In the genomic region with DNA sequence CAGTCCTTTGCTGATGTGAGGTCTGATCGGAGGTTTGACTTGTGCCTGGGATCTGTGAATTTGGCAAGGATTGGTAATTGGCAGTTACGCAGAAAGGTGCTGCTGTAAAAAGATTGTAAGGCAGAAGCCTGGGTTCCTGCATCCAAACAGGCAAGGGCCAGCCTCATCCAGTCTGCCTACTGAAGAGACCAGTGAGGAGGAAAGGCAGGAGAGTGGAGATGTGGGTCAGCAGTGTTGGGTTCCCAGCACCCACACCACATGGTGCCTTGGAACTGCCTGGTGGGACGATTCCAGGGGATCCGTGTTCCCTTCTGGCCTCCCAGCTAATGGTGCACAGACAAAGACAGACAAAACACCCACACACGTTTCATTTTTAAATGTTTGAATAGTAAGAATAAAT, we compare ENCODE assay signal across 8 mouse cellular contexts. TPM values are rescaled to one million over a fixed set of nuclear protein-coding genes. Genes with fewer than 3 reads are reported as not detected.
DNase-seq lines count a peak whose midpoint lies in the region; ATAC-seq and TF ChIP-seq lines count a peak whose summit lies in the region.

No protein-coding gene starts in this region.

- TF ChIP-seq POLR2A in bone marrow macrophage, adult 2 months (IDR thresholded peaks at IDR 0.05; ENCODE audit: borderline replicate concordance, low read depth, low read length), result no peak

- peak overlapping the region; percentile 70 for H3K4me3 ChIP-seq in kidney, embryonic 14.5 days (ENCODE audit: low read length)
- peak overlapping the region; percentile 71 for H3K4me3 ChIP-seq in bone marrow macrophage, adult 2 months (ENCODE audit: insufficient read depth, low read length)
- H3K4me3 ChIP-seq in forebrain, embryonic 16.5 days (replicated peaks; ENCODE audit: low read length), result peak overlapping the region; percentile 60
- peak overlapping the region; percentile 71 for H3K4me3 ChIP-seq in limb, embryonic 15.5 days
- H3K4me3 ChIP-seq in stomach, embryonic 16.5 days (replicated peaks; ENCODE audit: low read length), result peak overlapping the region; percentile 67

- H3K9ac ChIP-seq in kidney, embryonic 14.5 days (ENCODE audit: low read depth, low read length), result peak overlapping the region; percentile 75; the same call in 1 of the 2 replicates
- peak overlapping the region; percentile 68 for H3K9ac ChIP-seq in forebrain, embryonic 16.5 days (replicated peaks; ENCODE audit: low read depth, low read length)
- peak overlapping the region; percentile 65; the same call in 1 of the 2 replicates for H3K9ac ChIP-seq in limb, embryonic 15.5 days
- H3K9ac ChIP-seq in stomach, embryonic 16.5 days (ENCODE audit: low read length), result peak overlapping the region; percentile 80

- H3K4me1 ChIP-seq in kidney, embryonic 14.5 days (ENCODE audit: control insufficient read depth, insufficient read depth, low read length), result peaks cover 6% of the 10 kb centered on the region
- H3K4me1 ChIP-seq in bone marrow macrophage, adult 2 months (ENCODE audit: control insufficient read depth, insufficient read depth, low read length), result peaks cover 12% of the 10 kb centered on the region
- peaks cover 21% of the 10 kb centered on the region for H3K4me1 ChIP-seq in forebrain, embryonic 16.5 days (replicated peaks; ENCODE audit: control insufficient read depth, insufficient read depth, low read length)
- peaks cover 7% of the 10 kb centered on the region for H3K4me1 ChIP-seq in limb, embryonic 15.5 days
- H3K4me1 ChIP-seq in stomach, embryonic 16.5 days (ENCODE audit: control insufficient read depth, insufficient read depth, low read length), result peaks cover 9% of the 10 kb centered on the region

- H3K4me2 ChIP-seq in kidney, embryonic 14.5 days (replicated peaks; ENCODE audit: low read depth, low read length), result peak overlapping the region; percentile 61
- H3K4me2 ChIP-seq in forebrain, embryonic 16.5 days (ENCODE audit: low read length), result peak overlapping the region; percentile 71
- peak overlapping the region; percentile 57 for H3K4me2 ChIP-seq in limb, embryonic 15.5 days
- peak overlapping the region; percentile 84 for H3K4me2 ChIP-seq in stomach, embryonic 16.5 days (ENCODE audit: low read depth, low read length)

- no peaks in the 10 kb centered on the region for H3K9me3 ChIP-seq in kidney, embryonic 14.5 days (ENCODE audit: control insufficient read depth, low read length)
- no peaks in the 10 kb centered on the region for H3K9me3 ChIP-seq in forebrain, embryonic 16.5 days (ENCODE audit: control insufficient read depth, low read length)
- no peaks in the 10 kb centered on the region for H3K9me3 ChIP-seq in limb, embryonic 15.5 days
- no peaks in the 10 kb centered on the region for H3K9me3 ChIP-seq in stomach, embryonic 16.5 days (replicated peaks; ENCODE audit: control insufficient read depth, low read length)

- H3K36me3 ChIP-seq in kidney, embryonic 14.5 days (ENCODE audit: control insufficient read depth, insufficient read depth, low read length), result peaks cover 17% of the 10 kb centered on the region
- H3K36me3 ChIP-seq in forebrain, embryonic 16.5 days (ENCODE audit: control insufficient read depth, insufficient read depth), result peaks cover 12% of the 10 kb centered on the region
- H3K36me3 ChIP-seq in limb, embryonic 15.5 days, result peaks cover 21% of the 10 kb centered on the region
- peaks cover 11% of the 10 kb centered on the region for H3K36me3 ChIP-seq in stomach, embryonic 16.5 days (ENCODE audit: control insufficient read depth, insufficient read depth, low read length)

- no peak for ATAC-seq in kidney, embryonic 14.5 days (ENCODE audit: low FRiP score, low TSS enrichment)
- no peak for ATAC-seq in forebrain, embryonic 16.5 days
- no peak for ATAC-seq in limb, embryonic 15.5 days (ENCODE audit: insufficient number of reproducible peaks, low FRiP score, low TSS enrichment, low read depth)
- ATAC-seq in stomach, embryonic 16.5 days (ENCODE audit: insufficient read depth, low FRiP score), result no peak
- no peak for ATAC-seq in megakaryocyte-erythroid progenitor cell, adult 5-6 weeks (replicated peaks; ENCODE audit: low FRiP score, low TSS enrichment, poor library complexity, severe bottlenecking)

- 71% methylated on average over 5 of the region's 5 CpGs for WGBS in kidney, embryonic 14.5 days
- 57% methylated on average over 5 of the region's 5 CpGs for WGBS in forebrain, embryonic 16.5 days
- WGBS in limb, embryonic 15.5 days, result 53% methylated on average over 5 of the region's 5 CpGs
- 54% methylated on average over 5 of the region's 5 CpGs for WGBS in stomach, embryonic 16.5 days

- H3K27ac ChIP-seq in kidney, embryonic 14.5 days (ENCODE audit: low read depth, low read length), result no peak overlapping the region
- H3K27ac ChIP-seq in bone marrow macrophage, adult 2 months (ENCODE audit: insufficient read depth, low read depth, low read length), result no peak overlapping the region
- H3K27ac ChIP-seq in forebrain, embryonic 16.5 days (ENCODE audit: low read length), result no peak overlapping the region
- H3K27ac ChIP-seq in limb, embryonic 15.5 days, result peak overlapping the region; percentile 17; the same call in 1 of the 2 replicates
- H3K27ac ChIP-seq in stomach, embryonic 16.5 days (ENCODE audit: low read length), result peak overlapping the region; percentile 86; the same call in 1 of the 2 replicates

- no peak for TF ChIP-seq CTCF in bone marrow macrophage, adult 2 months (IDR thresholded peaks at IDR 0.05; ENCODE audit: low read depth, low read length)

- H3K27me3 ChIP-seq in kidney, embryonic 14.5 days (ENCODE audit: control insufficient read depth, insufficient read depth, low read length), result no peaks in the 10 kb centered on the region
- no peaks in the 10 kb centered on the region for H3K27me3 ChIP-seq in forebrain, embryonic 16.5 days (replicated peaks; ENCODE audit: control insufficient read depth, insufficient read depth, low read length)
- H3K27me3 ChIP-seq in limb, embryonic 15.5 days, result no peaks in the 10 kb centered on the region
- H3K27me3 ChIP-seq in stomach, embryonic 16.5 days (ENCODE audit: control insufficient read depth, insufficient read depth, low read length), result no peaks in the 10 kb centered on the region

- no peak for DNase-seq in kidney, postnatal 36 days
- DNase-seq in urinary bladder, postnatal 4 days (ENCODE audit: low spot score in 2 of 2), result no peak

RNA-seq across cellular contexts. Expression of gene Zfp719, which starts 1.1 kb away (rescaled TPM):
- 9.9 and 14.1 TPM in 2 replicates for polyA plus RNA-seq in kidney, embryonic 14.5 days (2014; fragmentation: Nextera tagmentation; extraction: Ambion mirVana)
- 4.7 and 5.5 TPM in 2 replicates for polyA plus RNA-seq in bone marrow macrophage, adult 2 months (2012; ENCODE audit: insufficient read depth, insufficient read length, missing spikeins)
- 18.5 and 20.9 TPM in 2 replicates for polyA plus RNA-seq in forebrain, embryonic 16.5 days (2015; fragmentation: Nextera tagmentation; extraction: Ambion mirVana)
- 14.2 and 14.5 TPM in 2 replicates for polyA plus RNA-seq in limb, embryonic 15.5 days (2015; fragmentation: Nextera tagmentation; extraction: Ambion mirVana)
- polyA plus RNA-seq in stomach, embryonic 16.5 days (2015; fragmentation: Nextera tagmentation; extraction: Ambion mirVana), result 11.3 and 12.9 TPM in 2 replicates
- 5.0 and 5.5 TPM in 2 replicates for total RNA-seq in megakaryocyte-erythroid progenitor cell, adult 5-6 weeks (2014; fragmentation: Nextera tagmentation)
- total RNA-seq in megakaryocyte-erythroid progenitor cell, adult 5-6 weeks (2017), result 4.2 and 4.5 TPM in 2 replicates

RNA-seq across cellular contexts. Expression of gene Zfp658, which starts 18.5 kb away (rescaled TPM):
- 2.0 and 4.0 TPM in 2 replicates for polyA plus RNA-seq in kidney, embryonic 14.5 days (2014; fragmentation: Nextera tagmentation; extraction: Ambion mirVana)
- polyA plus RNA-seq in bone marrow macrophage, adult 2 months (2012; ENCODE audit: insufficient read depth, insufficient read length, missing spikeins), result 6.6 and 7.5 TPM in 2 replicates
- polyA plus RNA-seq in forebrain, embryonic 16.5 days (2015; fragmentation: Nextera tagmentation; extraction: Ambion mirVana), result 12.5 TPM in 2 replicates
- 3.6 and 4.3 TPM in 2 replicates for polyA plus RNA-seq in limb, embryonic 15.5 days (2015; fragmentation: Nextera tagmentation; extraction: Ambion mirVana)
- 3.5 and 3.6 TPM in 2 replicates for polyA plus RNA-seq in stomach, embryonic 16.5 days (2015; fragmentation: Nextera tagmentation; extraction: Ambion mirVana)
- 1.0 and 1.2 TPM in 2 replicates for total RNA-seq in megakaryocyte-erythroid progenitor cell, adult 5-6 weeks (2014; fragmentation: Nextera tagmentation)
- 0.09 and 0.11 TPM in 2 replicates for total RNA-seq in megakaryocyte-erythroid progenitor cell, adult 5-6 weeks (2017)

RNA-seq across cellular contexts. Expression of gene Zfp819, which starts 26.4 kb away (rescaled TPM):
- polyA plus RNA-seq in kidney, embryonic 14.5 days (2014; fragmentation: Nextera tagmentation; extraction: Ambion mirVana), result 0.19 and 0.23 TPM in 2 replicates
- not detected in 2 replicates for polyA plus RNA-seq in bone marrow macrophage, adult 2 months (2012; ENCODE audit: insufficient read depth, insufficient read length, missing spikeins)
- polyA plus RNA-seq in forebrain, embryonic 16.5 days (2015; fragmentation: Nextera tagmentation; extraction: Ambion mirVana), result 0.23 and 0.26 TPM in 2 replicates
- polyA plus RNA-seq in limb, embryonic 15.5 days (2015; fragmentation: Nextera tagmentation; extraction: Ambion mirVana), result 0.19 TPM in 1 of 2 replicates, not detected in the other
- polyA plus RNA-seq in stomach, embryonic 16.5 days (2015; fragmentation: Nextera tagmentation; extraction: Ambion mirVana), result not detected in 2 replicates
- not detected in 2 replicates for total RNA-seq in megakaryocyte-erythroid progenitor cell, adult 5-6 weeks (2014; fragmentation: Nextera tagmentation)
- not detected in 2 replicates for total RNA-seq in megakaryocyte-erythroid progenitor cell, adult 5-6 weeks (2017)

RNA-seq across cellular contexts. Expression of gene Cd33, which starts 36.3 kb away (rescaled TPM):
- 0.85 and 1.7 TPM in 2 replicates for polyA plus RNA-seq in kidney, embryonic 14.5 days (2014; fragmentation: Nextera tagmentation; extraction: Ambion mirVana)
- 54.9 and 67.4 TPM in 2 replicates for polyA plus RNA-seq in bone marrow macrophage, adult 2 months (2012; ENCODE audit: insufficient read depth, insufficient read length, missing spikeins)
- 0.92 and 1.9 TPM in 2 replicates for polyA plus RNA-seq in forebrain, embryonic 16.5 days (2015; fragmentation: Nextera tagmentation; extraction: Ambion mirVana)
- polyA plus RNA-seq in limb, embryonic 15.5 days (2015; fragmentation: Nextera tagmentation; extraction: Ambion mirVana), result 1.4 and 2.2 TPM in 2 replicates
- 3.0 and 3.7 TPM in 2 replicates for polyA plus RNA-seq in stomach, embryonic 16.5 days (2015; fragmentation: Nextera tagmentation; extraction: Ambion mirVana)
- 1.9 and 3.5 TPM in 2 replicates for total RNA-seq in megakaryocyte-erythroid progenitor cell, adult 5-6 weeks (2014; fragmentation: Nextera tagmentation)
- 0.19 and 0.42 TPM in 2 replicates for total RNA-seq in megakaryocyte-erythroid progenitor cell, adult 5-6 weeks (2017)

RNA-seq across cellular contexts. Expression of gene Ceacam18, which starts 54.0 kb away (rescaled TPM):
- not detected in 2 replicates for polyA plus RNA-seq in kidney, embryonic 14.5 days (2014; fragmentation: Nextera tagmentation; extraction: Ambion mirVana)
- polyA plus RNA-seq in bone marrow macrophage, adult 2 months (2012; ENCODE audit: insufficient read depth, insufficient read length, missing spikeins), result not detected in 2 replicates
- not detected in 2 replicates for polyA plus RNA-seq in forebrain, embryonic 16.5 days (2015; fragmentation: Nextera tagmentation; extraction: Ambion mirVana)
- polyA plus RNA-seq in limb, embryonic 15.5 days (2015; fragmentation: Nextera tagmentation; extraction: Ambion mirVana), result not detected in 2 replicates
- polyA plus RNA-seq in stomach, embryonic 16.5 days (2015; fragmentation: Nextera tagmentation; extraction: Ambion mirVana), result 1.0 and 1.4 TPM in 2 replicates
- total RNA-seq in megakaryocyte-erythroid progenitor cell, adult 5-6 weeks (2014; fragmentation: Nextera tagmentation), result not detected in 2 replicates
- not detected in 2 replicates for total RNA-seq in megakaryocyte-erythroid progenitor cell, adult 5-6 weeks (2017)

Comparison
In these comparisons a context has a peak if more than half of its experiments do, and no peak if none do; other contexts are left out.
1. H3K27ac ChIP-seq: peak in limb, embryonic 15.5 days (single experiment) and stomach, embryonic 16.5 days (single experiment); none in kidney, embryonic 14.5 days (single experiment), bone marrow macrophage, adult 2 months (single experiment) and forebrain, embryonic 16.5 days (single experiment).
2. Peak in every context shown above with its lines, with median percentiles within 50 percentile points of each other: H3K4me2 ChIP-seq, H3K4me3 ChIP-seq and H3K9ac ChIP-seq.